Mouse (Mus musculus): Measurements from ENCODE around the gene Mylk3. TPM values are rescaled to one million over a fixed set of nuclear protein-coding genes. Genes with fewer than 3 reads are reported as not detected.

Gene Mylk3
- polyA plus RNA-seq, 1 experiment from 2014 or later = 2.6 TPM

DNA sequence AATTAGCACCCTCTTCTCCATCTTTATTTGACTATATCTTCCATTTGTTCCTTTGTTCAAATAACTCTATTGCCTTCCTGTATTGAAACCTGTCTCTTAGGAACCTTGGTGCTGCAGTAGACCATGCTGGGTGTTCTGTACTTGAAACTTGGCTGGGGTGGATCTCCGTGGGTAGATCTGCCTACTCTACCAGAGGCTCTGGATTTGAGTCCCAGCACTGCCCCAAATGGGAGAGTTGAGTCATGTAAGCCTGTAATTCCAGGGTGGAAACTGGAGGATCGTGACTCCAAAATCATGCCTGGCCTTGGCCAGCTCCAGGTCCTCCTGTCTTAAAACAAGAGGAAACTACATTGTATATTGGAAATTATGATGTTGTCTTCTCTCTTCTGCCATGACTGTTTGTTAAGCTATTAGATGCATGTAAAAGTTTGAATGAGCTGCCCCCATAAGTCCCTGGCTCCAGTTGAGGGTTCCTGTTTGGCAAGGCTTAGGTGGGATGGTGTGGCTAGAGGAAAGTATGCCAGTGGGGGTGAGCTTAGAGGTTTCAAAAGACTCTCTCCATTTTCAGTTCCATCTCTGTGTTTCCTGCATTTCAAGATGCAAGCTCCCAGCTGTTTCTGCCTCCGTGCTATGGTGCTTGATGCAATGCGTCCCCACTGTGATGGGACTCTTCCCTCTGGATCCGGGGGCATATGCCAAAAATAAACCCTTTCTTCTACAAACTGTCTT lies 14.2 kb downstream of the Mylk3 start:
- DNase-seq (ENCODE audit: low spot score) (no peak), ATAC-seq (no peak)
- Histone ChIP-seq H3K4me3 (ENCODE audit: low read depth, low read length) (no peak overlapping the region), H3K4me2 (replicated peaks; ENCODE audit: low read depth, low read length) (no peak overlapping the region), H3K9me3 (ENCODE audit: low read length) (no peaks in the 10 kb centered on the region), H3K4me1 (ENCODE audit: insufficient read depth, low read depth, low read length) (no peaks in the 10 kb centered on the region), H3K27ac (ENCODE audit: low read length) (no peak overlapping the region), H3K9ac (replicated peaks; ENCODE audit: low read depth) (no peak overlapping the region), H3K36me3 (ENCODE audit: insufficient read depth, low read length) (no peaks in the 10 kb centered on the region), H3K27me3 (replicated peaks; ENCODE audit: insufficient read depth, low read length) (no peaks in the 10 kb centered on the region)
- WGBS = 81% methylated on average over 5 of the region's 5 CpGs
- TF ChIP-seq CTCF (IDR thresholded peaks at IDR 0.05) (no peak), EP300 (IDR thresholded peaks at IDR 0.05) (no peak)

DNA sequence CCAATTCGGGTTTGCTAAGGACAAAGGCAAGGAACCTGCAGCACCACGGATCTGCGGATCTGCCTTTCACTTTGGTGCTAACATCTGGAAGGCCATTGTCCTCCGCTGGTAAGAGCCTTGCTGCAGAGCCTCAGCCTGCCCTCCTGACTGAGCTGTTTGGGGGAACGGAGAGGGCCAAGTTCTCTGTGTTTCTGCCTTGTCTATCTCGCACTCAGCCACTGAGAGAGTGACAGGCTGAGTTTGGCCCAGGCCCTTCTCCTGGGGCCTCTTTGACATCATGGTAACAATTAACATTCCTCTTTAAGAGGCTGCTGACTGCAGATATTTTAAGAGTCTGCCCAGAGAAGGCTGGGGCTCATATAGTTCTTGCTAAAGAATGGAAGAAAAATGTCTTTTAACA lies 21.0 kb downstream of the Mylk3 start:
- H3K27ac ChIP-seq (ENCODE audit: low read length) = no peak overlapping the region

DNA sequence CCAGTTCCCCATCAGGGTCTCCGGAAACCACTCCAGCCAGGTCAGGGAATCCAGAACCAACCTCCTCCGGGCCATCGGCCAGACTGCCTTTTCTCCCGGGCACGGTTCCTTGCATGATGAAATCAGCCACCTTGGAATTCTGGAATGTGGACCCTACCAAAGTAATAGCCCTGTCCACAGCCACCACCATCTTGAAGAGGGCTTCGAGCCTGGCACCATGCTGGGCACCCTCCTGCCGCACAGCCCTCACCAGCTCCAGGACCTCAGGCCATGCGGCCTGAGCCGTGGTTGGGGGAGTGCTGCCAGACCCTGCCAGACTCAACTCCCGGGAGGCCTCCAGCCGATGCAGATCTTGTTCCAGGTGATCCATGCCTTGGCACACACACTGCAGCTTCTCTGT lies 21.5 kb downstream of the Mylk3 start:
- 71% methylated on average over 11 of the region's 11 CpGs for WGBS
- Histone ChIP-seq H3K4me2 (replicated peaks; ENCODE audit: low read depth, low read length) (no peak overlapping the region), H3K36me3 (ENCODE audit: insufficient read depth, low read length) (no peaks in the 10 kb centered on the region), H3K27me3 (replicated peaks; ENCODE audit: insufficient read depth, low read length) (no peaks in the 10 kb centered on the region), H3K27ac (ENCODE audit: low read length) (no peak overlapping the region), H3K9me3 (ENCODE audit: low read length) (no peaks in the 10 kb centered on the region), H3K4me1 (ENCODE audit: insufficient read depth, low read depth, low read length) (peaks cover 4% of the 10 kb centered on the region; the same call in 1 of the 2 replicates), H3K9ac (replicated peaks; ENCODE audit: low read depth) (no peak overlapping the region), H3K4me3 (ENCODE audit: low read depth, low read length) (no peak overlapping the region)
- ATAC-seq (no peak; the same call in 1 of the 2 replicates), DNase-seq (ENCODE audit: low spot score) (no peak)
- no peak for TF ChIP-seq CTCF (IDR thresholded peaks at IDR 0.05)
- TF ChIP-seq EP300 (IDR thresholded peaks at IDR 0.05) = no peak

More for the DNA sequence above, 21.0 kb downstream of the Mylk3 start:
- no peak overlapping the region for H3K4me2 ChIP-seq (replicated peaks; ENCODE audit: low read depth, low read length)
- 54% methylated on average over 6 of the region's 6 CpGs for WGBS
- no peaks in the 10 kb centered on the region for H3K36me3 ChIP-seq (ENCODE audit: insufficient read depth, low read length)
- DNase-seq (ENCODE audit: low spot score) (no peak), ATAC-seq (no peak)
- no peaks in the 10 kb centered on the region for H3K27me3 ChIP-seq (replicated peaks; ENCODE audit: insufficient read depth, low read length)
- H3K9me3 ChIP-seq (ENCODE audit: low read length) = no peaks in the 10 kb centered on the region
- no peak for TF ChIP-seq EP300 (IDR thresholded peaks at IDR 0.05)
- no peak for TF ChIP-seq CTCF (IDR thresholded peaks at IDR 0.05)
- H3K4me1 ChIP-seq (ENCODE audit: insufficient read depth, low read depth, low read length) = peaks cover 4% of the 10 kb centered on the region; the same call in 1 of the 2 replicates
- H3K4me3 ChIP-seq (ENCODE audit: low read depth, low read length) = no peak overlapping the region
- H3K9ac ChIP-seq (replicated peaks; ENCODE audit: low read depth) = no peak overlapping the region

DNA sequence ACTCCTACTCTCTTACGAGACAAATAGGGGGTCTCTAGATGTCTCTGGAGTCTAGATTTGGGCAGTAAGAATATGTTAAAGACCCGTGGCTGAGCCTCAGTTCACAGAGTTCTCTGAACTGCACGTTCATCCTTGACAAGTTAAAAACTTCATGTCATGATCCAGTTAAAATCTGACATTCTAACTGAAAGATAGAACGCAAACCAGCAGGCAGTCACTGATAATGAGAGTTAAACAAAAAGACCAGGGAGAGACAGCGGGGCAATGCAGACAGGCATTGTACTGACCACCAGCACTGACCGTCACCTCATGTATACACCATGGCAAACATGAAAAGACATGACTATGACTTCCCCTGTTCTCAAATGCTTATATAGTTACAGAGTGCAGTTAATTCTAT lies 22.7 kb downstream of the Mylk3 start:
- H3K36me3 ChIP-seq (ENCODE audit: insufficient read depth, low read length) = no peaks in the 10 kb centered on the region
- DNase-seq (ENCODE audit: low spot score) (no peak), ATAC-seq (no peak)
- WGBS = 77% methylated on average over 6 of the region's 6 CpGs
- H3K4me1 ChIP-seq (ENCODE audit: insufficient read depth, low read depth, low read length) = peaks cover 4% of the 10 kb centered on the region; the same call in 1 of the 2 replicates
- H3K9ac ChIP-seq (replicated peaks; ENCODE audit: low read depth) = no peak overlapping the region
- no peaks in the 10 kb centered on the region for H3K27me3 ChIP-seq (replicated peaks; ENCODE audit: insufficient read depth, low read length)
- no peaks in the 10 kb centered on the region for H3K9me3 ChIP-seq (ENCODE audit: low read length)
- no peak overlapping the region for H3K4me2 ChIP-seq (replicated peaks; ENCODE audit: low read depth, low read length)
- no peak overlapping the region for H3K27ac ChIP-seq (ENCODE audit: low read length)
- TF ChIP-seq CTCF (IDR thresholded peaks at IDR 0.05) = no peak
- no peak for TF ChIP-seq EP300 (IDR thresholded peaks at IDR 0.05)
- H3K4me3 ChIP-seq (ENCODE audit: low read depth, low read length) = no peak overlapping the region

DNA sequence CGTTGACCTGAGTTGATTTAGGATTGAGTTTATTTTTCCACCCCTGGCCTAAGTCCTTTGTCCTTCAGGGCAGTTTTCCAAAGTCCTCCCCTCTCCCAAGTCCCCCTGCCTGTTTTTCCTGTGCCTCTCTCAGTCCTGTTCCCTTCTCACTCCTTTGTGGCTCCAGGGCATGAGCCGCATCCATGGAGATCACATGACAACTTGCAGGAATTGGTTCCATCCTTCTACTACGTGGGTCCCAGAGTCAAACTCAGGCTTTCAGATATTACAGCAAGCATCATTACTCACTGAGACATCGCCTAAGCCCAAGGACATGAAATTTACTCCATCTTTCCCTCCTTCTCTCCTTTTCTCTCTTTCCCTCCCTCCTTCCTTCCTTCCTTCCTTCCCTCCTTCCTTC lies 23.9 kb downstream of the Mylk3 start:
- 74% methylated on average over 4 of the region's 4 CpGs for WGBS
- TF ChIP-seq CTCF (IDR thresholded peaks at IDR 0.05) (no peak), EP300 (IDR thresholded peaks at IDR 0.05) (no peak)

DNA sequence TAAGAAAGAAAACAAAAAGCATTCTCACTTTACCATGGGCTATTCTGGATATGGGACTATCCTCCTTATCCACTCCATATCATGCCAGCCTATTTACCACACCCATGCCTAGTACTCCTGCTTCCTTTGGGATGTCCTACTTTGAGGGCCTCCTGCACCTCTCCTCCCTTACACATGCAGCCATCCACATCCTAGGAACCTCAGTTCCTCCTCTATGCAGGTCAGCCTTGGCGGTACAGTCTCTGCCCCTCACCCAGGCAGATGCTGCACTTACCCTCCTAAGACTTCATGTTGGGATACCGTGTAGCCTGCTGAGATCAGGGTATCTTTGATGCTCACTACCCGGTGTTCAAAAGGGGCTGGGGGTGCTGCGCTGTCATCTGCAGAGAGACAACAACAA lies 32.9 kb downstream of the Mylk3 start:
- Histone ChIP-seq H3K9ac (replicated peaks; ENCODE audit: low read depth) (no peak overlapping the region), H3K4me1 (ENCODE audit: insufficient read depth, low read depth, low read length) (no peaks in the 10 kb centered on the region), H3K27me3 (replicated peaks; ENCODE audit: insufficient read depth, low read length) (no peaks in the 10 kb centered on the region), H3K4me2 (replicated peaks; ENCODE audit: low read depth, low read length) (no peak overlapping the region), H3K4me3 (ENCODE audit: low read depth, low read length) (no peak overlapping the region), H3K36me3 (ENCODE audit: insufficient read depth, low read length) (no peaks in the 10 kb centered on the region), H3K9me3 (ENCODE audit: low read length) (no peaks in the 10 kb centered on the region), H3K27ac (ENCODE audit: low read length) (no peak overlapping the region)
- ATAC-seq (no peak), DNase-seq (ENCODE audit: low spot score) (no peak)
- 76% methylated on average over 4 of the region's 4 CpGs for WGBS
- TF ChIP-seq CTCF (IDR thresholded peaks at IDR 0.05) (no peak), EP300 (IDR thresholded peaks at IDR 0.05) (no peak)

More for the DNA sequence above, 23.9 kb downstream of the Mylk3 start:
- ATAC-seq (no peak), DNase-seq (ENCODE audit: low spot score) (no peak)
- Histone ChIP-seq H3K36me3 (ENCODE audit: insufficient read depth, low read length) (no peaks in the 10 kb centered on the region), H3K27me3 (replicated peaks; ENCODE audit: insufficient read depth, low read length) (no peaks in the 10 kb centered on the region), H3K9me3 (ENCODE audit: low read length) (no peaks in the 10 kb centered on the region), H3K4me3 (ENCODE audit: low read depth, low read length) (no peak overlapping the region), H3K4me2 (replicated peaks; ENCODE audit: low read depth, low read length) (no peak overlapping the region), H3K9ac (replicated peaks; ENCODE audit: low read depth) (no peak overlapping the region), H3K27ac (ENCODE audit: low read length) (no peak overlapping the region), H3K4me1 (ENCODE audit: insufficient read depth, low read depth, low read length) (peaks cover 4% of the 10 kb centered on the region; the same call in 1 of the 2 replicates)
